Mouse (Mus musculus) embryonic facial prominence, embryonic 11.5 days (tissue): ENCODE results near the gene Racgap1. TPM values are rescaled to one million over a fixed set of nuclear protein-coding genes. Genes with fewer than 3 reads are reported as not detected.

Source experiments
- ATAC-seq: fragments of 200-750 bp; cut with Nextera tagmentation; replicated peaks from 2 replicates; pipeline ENCODE4 v1.8.0; 2017; ENCODE audit warnings: low read depth; ENCODE audit not compliant: insufficient number of reproducible peaks, low FRiP score, low TSS enrichment
- DNase-seq: peaks from one replicate; pipeline ENCODE4 v3.0.0-alpha.2; 2015; ENCODE audit warnings: low spot score
- H3K27ac ChIP-seq: fragments of 300-500 bp; sonication (generic); replicated peaks from 2 replicates; pipeline ENCODE4 v1.5.1; 2014; ENCODE audit warnings: mild to moderate bottlenecking, low read depth, low read length, control low read depth
- H3K27me3 ChIP-seq: fragments of 300-500 bp; sonication (generic); 2 replicates; pipeline ENCODE4 v1.6.1; 2014; ENCODE audit warnings: mild to moderate bottlenecking, low read length, moderate library complexity, mixed read lengths; ENCODE audit not compliant: control insufficient read depth, insufficient read depth
- H3K36me3 ChIP-seq: fragments of 300-500 bp; sonication (generic); replicated peaks from 2 replicates; pipeline ENCODE4 v1.6.1; 2014; ENCODE audit warnings: low read depth, mild to moderate bottlenecking, low read length, moderate library complexity, mixed read lengths; ENCODE audit not compliant: control insufficient read depth, insufficient read depth
- H3K4me1 ChIP-seq: fragments of 300-500 bp; sonication (generic); 2 replicates; pipeline ENCODE4 v1.6.1; 2014; ENCODE audit warnings: low read length, mixed read lengths; ENCODE audit not compliant: control insufficient read depth, insufficient read depth
- H3K4me2 ChIP-seq: fragments of 300-500 bp; sonication (generic); 2 replicates; pipeline ENCODE4 v1.6.1; 2014; ENCODE audit warnings: low read depth, mild to moderate bottlenecking, control low read depth, low read length, moderate library complexity
- H3K4me3 ChIP-seq: fragments of 300-500 bp; sonication (generic); 2 replicates; pipeline ENCODE4 v1.5.1; 2014; ENCODE audit warnings: low read depth, low read length, control low read depth
- H3K9ac ChIP-seq: fragments of 300-500 bp; sonication (generic); replicated peaks from 2 replicates; pipeline ENCODE4 v1.6.1; 2014; ENCODE audit warnings: mild to moderate bottlenecking, control low read depth, low read length
- H3K9me3 ChIP-seq: fragments of 300-500 bp; sonication (generic); replicated peaks from 2 replicates; pipeline ENCODE4 v1.6.1; 2016; ENCODE audit warnings: mild to moderate bottlenecking, low read length, inconsistent platforms, mixed read lengths; ENCODE audit not compliant: control insufficient read depth
- WGBS: fragments of 180-500 bp; shearing (Covaris S2); extraction: QIAGEN DNeasy Blood & Tissue Kit; methylation state at CpG from one replicate; pipeline ENCODE4 v1.1.7; 2014; 5-methylcytosine and 5-hydroxymethylcytosine counted together
- polyA plus RNA-seq: library from polyadenylated mRNA; unstranded; fragments of >200 nt; fragmentation: Nextera tagmentation; extraction: Ambion mirVana; gene quantifications from 2 replicates; pipeline ENCODE4 v1.2.1, GENCODE M21; 2014

The Racgap1 gene
- polyA plus RNA-seq, 1 experiment from 2014 or later, result 152 TPM

GRCm38 (mm10) chr15:99649067-99649761, 2.2 kb downstream of the Racgap1 start:
- Histone ChIP-seq H3K9ac (peak overlapping the region; percentile 23; the same call in 1 of the 2 replicates), H3K27ac (no peak overlapping the region), H3K27me3 (peaks cover 3% of the 10 kb centered on the region; the same call in 1 of the 2 replicates), H3K4me1 (peaks cover 4% of the 10 kb centered on the region), H3K4me2 (peak overlapping the region; percentile 24; the same call in 1 of the 2 replicates), H3K9me3 (no peaks in the 10 kb centered on the region), H3K36me3 (no peaks in the 10 kb centered on the region), H3K4me3 (no peak overlapping the region)
- 30% methylated on average over 6 of the region's 6 CpGs for WGBS
- DNase-seq (no peak), ATAC-seq (no peak)

- Histone ChIP-seq H3K9ac (no peak overlapping the region), H3K27ac (no peak overlapping the region), H3K4me1 (peaks cover 4% of the 10 kb centered on the region), H3K27me3 (no peaks in the 10 kb centered on the region), H3K9me3 (no peaks in the 10 kb centered on the region), H3K4me2 (no peak overlapping the region), H3K4me3 (no peak overlapping the region), H3K36me3 (no peaks in the 10 kb centered on the region)
- ATAC-seq, result 0 out of 2 replicates have a peak, but pooled peaks have one; percentile 21
- no peak for DNase-seq
- 25% methylated on average over 4 of the region's 4 CpGs for WGBS
Observed at GRCm38 (mm10) chr15:99648326-99648725, 3.1 kb downstream of the Racgap1 start.

- Histone ChIP-seq H3K4me3 (no peak overlapping the region), H3K27ac (no peak overlapping the region), H3K9ac (no peak overlapping the region), H3K27me3 (no peaks in the 10 kb centered on the region), H3K4me2 (no peak overlapping the region), H3K9me3 (no peaks in the 10 kb centered on the region), H3K4me1 (no peaks in the 10 kb centered on the region; the same call in none of the 2 replicates), H3K36me3 (no peaks in the 10 kb centered on the region)
- no peak for ATAC-seq
- DNase-seq, result no peak
- 76% methylated on average over 7 of the region's 7 CpGs for WGBS
Observed at GRCm38 (mm10) chr15:99644776-99645175, 6.7 kb downstream of the Racgap1 start.

GRCm38 (mm10) chr15:99643832-99644231, 7.6 kb downstream of the Racgap1 start:
- Histone ChIP-seq H3K4me3 (no peak overlapping the region), H3K27ac (no peak overlapping the region), H3K9ac (no peak overlapping the region), H3K9me3 (no peaks in the 10 kb centered on the region), H3K4me2 (no peak overlapping the region), H3K36me3 (peaks cover 2% of the 10 kb centered on the region; the same call in 1 of the 2 replicates), H3K27me3 (no peaks in the 10 kb centered on the region), H3K4me1 (no peaks in the 10 kb centered on the region; the same call in none of the 2 replicates)
- DNase-seq (no peak), ATAC-seq (no peak)
- WGBS, result 85% methylated on average over 10 of the region's 10 CpGs

- no peaks in the 10 kb centered on the region for H3K27me3 ChIP-seq
- peaks cover 2% of the 10 kb centered on the region; the same call in 1 of the 2 replicates for H3K36me3 ChIP-seq
- no peaks in the 10 kb centered on the region; the same call in 1 of the 2 replicates for H3K4me1 ChIP-seq
- no peak overlapping the region for H3K4me2 ChIP-seq
- no peak overlapping the region for H3K27ac ChIP-seq
- WGBS, result 75% methylated on average over 6 of the region's 6 CpGs
- H3K4me3 ChIP-seq, result no peak overlapping the region
- no peak overlapping the region for H3K9ac ChIP-seq
- no peaks in the 10 kb centered on the region for H3K9me3 ChIP-seq
- DNase-seq (no peak), ATAC-seq (no peak)
Observed at GRCm38 (mm10) chr15:99642622-99643021, 8.8 kb downstream of the Racgap1 start.

GRCm38 (mm10) chr15:99638124-99638485, 13.4 kb downstream of the Racgap1 start:
- Histone ChIP-seq H3K4me1 (no peaks in the 10 kb centered on the region), H3K4me3 (no peak overlapping the region), H3K4me2 (no peak overlapping the region), H3K27me3 (no peaks in the 10 kb centered on the region), H3K9me3 (no peaks in the 10 kb centered on the region), H3K36me3 (peaks cover 13% of the 10 kb centered on the region), H3K27ac (no peak overlapping the region), H3K9ac (no peak overlapping the region)
- ATAC-seq, result no peak
- 88% methylated on average over 5 of the region's 5 CpGs for WGBS
- no peak for DNase-seq

GRCm38 (mm10) chr15:99637405-99638123, 13.9 kb downstream of the Racgap1 start:
- Histone ChIP-seq H3K9ac (no peak overlapping the region), H3K36me3 (peaks cover 14% of the 10 kb centered on the region), H3K4me3 (no peak overlapping the region), H3K9me3 (no peaks in the 10 kb centered on the region), H3K27me3 (no peaks in the 10 kb centered on the region), H3K4me2 (no peak overlapping the region), H3K4me1 (no peaks in the 10 kb centered on the region), H3K27ac (no peak overlapping the region)
- DNase-seq (no peak), ATAC-seq (no peak)
- WGBS, result 79% methylated on average over 12 of the region's 12 CpGs

GRCm38 (mm10) chr15:99634702-99635101, 16.8 kb downstream of the Racgap1 start:
- Histone ChIP-seq H3K4me3 (no peak overlapping the region), H3K9ac (no peak overlapping the region), H3K27ac (no peak overlapping the region), H3K4me2 (no peak overlapping the region), H3K27me3 (no peaks in the 10 kb centered on the region), H3K9me3 (no peaks in the 10 kb centered on the region), H3K4me1 (no peaks in the 10 kb centered on the region), H3K36me3 (peaks cover 33% of the 10 kb centered on the region)
- 96% methylated on average over 7 of the region's 7 CpGs for WGBS
- no peak for ATAC-seq
- no peak for DNase-seq
